Mouse (Mus musculus): ENCODE measurements at regions not wholly inside any gene's neighbourhood (a gene's known extent, or its start where the extent isn't known, plus 50 kb on each side); places are given as distances from the start of the nearest gene placed in this dataset.

GRCm38 (mm10) chr10:125725077-125725680 is 240.8 kb upstream of the Lrig3 start:
- peak; percentile 19 to 38 for DNase-seq (ENCODE audit: extremely low spot score in 1 of 2, low spot score in 1 of 2)

- DNase-seq (ENCODE audit: extremely low spot score in 1 of 2, low spot score in 1 of 2), result peak in 1 of 2 experiments; percentile 5
Observed at GRCm38 (mm10) chr10:125725681-125726139, 240.3 kb upstream of the Lrig3 start.

- no peak for DNase-seq (ENCODE audit: extremely low spot score in 1 of 2, low spot score in 1 of 2)
Observed at GRCm38 (mm10) chr10:125726546-125726945, 239.4 kb upstream of the Lrig3 start.

- DNase-seq (ENCODE audit: extremely low spot score in 1 of 2, low spot score in 1 of 2), result no peak
Observed at GRCm38 (mm10) chr10:125735744-125736494, 230.0 kb upstream of the Lrig3 start.

GRCm38 (mm10) chr10:125743181-125743580 is 222.8 kb upstream of the Lrig3 start:
- no peak for DNase-seq (ENCODE audit: extremely low spot score in 1 of 2, low spot score in 1 of 2)

- DNase-seq (ENCODE audit: extremely low spot score in 1 of 2, low spot score in 1 of 2), result no peak
Observed at GRCm38 (mm10) chr10:125749031-125749585, 216.9 kb upstream of the Lrig3 start.

- DNase-seq (ENCODE audit: extremely low spot score in 1 of 2, low spot score in 1 of 2), result no peak
Observed at GRCm38 (mm10) chr10:125752506-125753218, 213.3 kb upstream of the Lrig3 start.

- DNase-seq (ENCODE audit: extremely low spot score in 1 of 2, low spot score in 1 of 2), result no peak
Observed at GRCm38 (mm10) chr10:125759171-125759570, 206.8 kb upstream of the Lrig3 start.

GRCm38 (mm10) chr10:125762367-125763068 is 203.4 kb upstream of the Lrig3 start:
- DNase-seq (ENCODE audit: extremely low spot score in 1 of 2, low spot score in 1 of 2), result no peak

GRCm38 (mm10) chr10:125764402-125765102 is 201.4 kb upstream of the Lrig3 start:
- peak in 1 of 2 experiments; percentile 20 for DNase-seq (ENCODE audit: extremely low spot score in 1 of 2, low spot score in 1 of 2)

GRCm38 (mm10) chr10:125765103-125765820 is 200.7 kb upstream of the Lrig3 start:
- DNase-seq (ENCODE audit: extremely low spot score in 1 of 2, low spot score in 1 of 2), result no peak

- DNase-seq (ENCODE audit: extremely low spot score in 1 of 2, low spot score in 1 of 2), result no peak
Observed at GRCm38 (mm10) chr10:125768281-125768680, 197.7 kb upstream of the Lrig3 start.

- DNase-seq (ENCODE audit: extremely low spot score in 1 of 2, low spot score in 1 of 2), result no peak
Observed at GRCm38 (mm10) chr10:125773541-125773940, 192.4 kb upstream of the Lrig3 start.

GRCm38 (mm10) chr10:125782486-125782885 is 183.5 kb upstream of the Lrig3 start:
- no peak for DNase-seq (ENCODE audit: extremely low spot score in 1 of 2, low spot score in 1 of 2)

- peak in 1 of 2 experiments; percentile 34 for DNase-seq (ENCODE audit: extremely low spot score in 1 of 2, low spot score in 1 of 2)
Observed at GRCm38 (mm10) chr10:125784896-125785295, 181.1 kb upstream of the Lrig3 start.

- DNase-seq (ENCODE audit: extremely low spot score in 1 of 2, low spot score in 1 of 2), result no peak
Observed at GRCm38 (mm10) chr10:125785448-125786196, 180.3 kb upstream of the Lrig3 start.

GRCm38 (mm10) chr10:125786197-125786879 is 179.6 kb upstream of the Lrig3 start:
- DNase-seq (ENCODE audit: extremely low spot score in 1 of 2, low spot score in 1 of 2), result no peak

GRCm38 (mm10) chr10:125786880-125787337 is 179.1 kb upstream of the Lrig3 start:
- DNase-seq (ENCODE audit: extremely low spot score in 1 of 2, low spot score in 1 of 2), result no peak
